Mouse (Mus musculus) neural tube, embryonic 12.5 days (tissue): ENCODE data around the gene Txndc2. TPM values are rescaled to one million over a fixed set of nuclear protein-coding genes. Genes with fewer than 3 reads are reported as not detected.

Experiments used
- ATAC-seq: fragments of 200-750 bp; cut with Nextera tagmentation; 2 replicates; pipeline ENCODE4 v1.8.0; 2017; ENCODE audit warnings: low read depth, mild to moderate bottlenecking, moderate TSS enrichment, moderate library complexity; ENCODE audit not compliant: low FRiP score
- H3K27ac ChIP-seq: fragments of 300-500 bp; sonication (generic); 2 replicates; pipeline ENCODE4 v1.5.1; 2016
- H3K27me3 ChIP-seq: fragments of 300-500 bp; sonication (generic); replicated peaks from 2 replicates; pipeline ENCODE4 v1.6.1; 2016; ENCODE audit warnings: mild to moderate bottlenecking
- H3K36me3 ChIP-seq: fragments of 300-500 bp; sonication (generic); 2 replicates; pipeline ENCODE4 v1.6.1; 2016; ENCODE audit warnings: mild to moderate bottlenecking
- H3K4me1 ChIP-seq: fragments of 300-500 bp; sonication (generic); 2 replicates; pipeline ENCODE4 v1.6.1; 2016
- H3K4me2 ChIP-seq: fragments of 300-500 bp; sonication (generic); replicated peaks from 2 replicates; pipeline ENCODE4 v1.6.1; 2016; ENCODE audit warnings: mild to moderate bottlenecking
- H3K4me3 ChIP-seq: fragments of 300-500 bp; sonication (generic); 2 replicates; pipeline ENCODE4 v1.5.1; 2016
- H3K9ac ChIP-seq: fragments of 300-500 bp; sonication (generic); 2 replicates; pipeline ENCODE4 v1.6.1; 2016; ENCODE audit warnings: mild to moderate bottlenecking
- H3K9me3 ChIP-seq: fragments of 300-500 bp; sonication (generic); 2 replicates; pipeline ENCODE4 v1.6.1; 2016; ENCODE audit warnings: mild to moderate bottlenecking
- WGBS: fragments of 180-500 bp; shearing (Covaris S2); methylation state at CpG from one replicate; pipeline ENCODE4 v1.1.7; 2016; 5-methylcytosine and 5-hydroxymethylcytosine counted together
- polyA plus RNA-seq: library from polyadenylated mRNA; unstranded; fragments of >200 nt; fragmentation: Nextera tagmentation; extraction: Ambion mirVana; gene quantifications from 2 replicates; pipeline ENCODE4 v1.2.1, GENCODE M21; 2016

Txndc2 gene
- polyA plus RNA-seq, 1 experiment from 2014 or later, result 0.30 TPM

DNA sequence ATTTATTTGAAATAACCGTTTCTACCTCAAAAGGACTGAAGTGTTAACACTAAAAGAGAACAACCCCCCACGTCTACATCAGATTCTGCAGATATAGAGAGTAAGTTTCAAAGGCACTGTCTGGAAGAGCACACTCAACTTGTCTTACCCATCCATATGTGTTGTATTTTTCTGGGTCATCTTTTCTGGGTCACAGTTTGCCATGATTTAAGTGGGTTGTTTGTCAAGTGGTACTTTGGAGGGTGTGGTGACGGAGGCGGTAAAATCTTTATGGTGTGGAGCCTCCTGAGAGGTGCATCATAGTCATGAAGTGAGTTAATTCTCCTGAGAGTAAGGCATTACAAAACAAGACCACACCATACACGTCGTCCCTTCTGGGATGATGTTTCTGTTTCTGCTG, 16.4 kb downstream of the Txndc2 start:
- no peak for ATAC-seq

DNA sequence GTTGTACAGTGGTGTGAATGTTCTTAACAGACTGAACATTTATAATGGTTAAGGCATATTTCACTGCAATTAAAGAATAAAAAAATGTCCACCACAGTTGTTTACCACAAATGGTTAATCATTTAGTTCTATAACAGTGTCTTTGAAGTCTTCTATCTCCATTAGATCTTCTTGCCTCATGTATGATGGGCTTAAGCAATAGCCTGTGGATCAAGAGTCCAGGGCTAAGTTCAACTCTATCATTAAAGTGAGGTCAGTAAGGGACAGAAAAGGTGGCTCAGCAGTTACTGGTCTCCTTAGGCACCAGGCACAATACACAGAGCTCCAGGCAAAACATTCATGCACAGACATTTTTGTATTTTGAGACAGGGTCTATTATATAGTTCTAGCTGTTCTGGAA, 18.8 kb downstream of the Txndc2 start:
- H3K4me3 ChIP-seq, result no peak overlapping the region
- H3K9me3 ChIP-seq, result no peaks in the 10 kb centered on the region
- H3K4me2 ChIP-seq, result no peak overlapping the region
- ATAC-seq, result no peak
- H3K4me1 ChIP-seq, result no peaks in the 10 kb centered on the region
- no peaks in the 10 kb centered on the region for H3K27me3 ChIP-seq
- H3K9ac ChIP-seq, result no peak overlapping the region
- H3K36me3 ChIP-seq, result no peaks in the 10 kb centered on the region
- no peak overlapping the region for H3K27ac ChIP-seq

More for the DNA sequence above, 16.4 kb downstream of the Txndc2 start:
- Histone ChIP-seq H3K9ac (no peak overlapping the region), H3K27ac (no peak overlapping the region), H3K4me3 (no peak overlapping the region), H3K9me3 (no peaks in the 10 kb centered on the region), H3K36me3 (no peaks in the 10 kb centered on the region), H3K27me3 (no peaks in the 10 kb centered on the region), H3K4me1 (no peaks in the 10 kb centered on the region), H3K4me2 (no peak overlapping the region)
- 84% methylated on average over 6 of the region's 6 CpGs for WGBS

DNA sequence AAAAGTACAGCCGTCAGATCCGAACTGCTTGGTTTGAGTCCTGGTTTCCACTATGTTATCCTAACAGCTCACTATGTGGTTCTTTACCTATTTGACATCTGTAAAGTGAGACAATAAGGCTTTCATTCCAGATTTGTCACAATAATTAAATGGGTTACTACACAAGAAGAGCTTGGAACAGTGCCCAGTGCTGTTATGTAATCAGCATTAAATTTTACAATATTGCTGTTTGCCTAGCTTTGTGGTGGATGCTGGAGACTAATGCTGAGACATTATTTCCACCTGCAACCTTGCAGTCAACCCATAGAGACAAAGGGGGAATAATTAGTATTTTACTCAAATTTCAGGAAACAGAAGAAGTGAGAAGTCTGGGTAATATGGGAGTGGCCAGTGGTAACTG, 23.5 kb downstream of the Txndc2 start:
- Histone ChIP-seq H3K9ac (no peak overlapping the region), H3K4me1 (no peaks in the 10 kb centered on the region; the same call in 1 of the 2 replicates), H3K4me2 (no peak overlapping the region), H3K27ac (no peak overlapping the region), H3K36me3 (no peaks in the 10 kb centered on the region), H3K27me3 (no peaks in the 10 kb centered on the region), H3K9me3 (no peaks in the 10 kb centered on the region), H3K4me3 (no peak overlapping the region)
- ATAC-seq, result no peak
- 89% methylated on average over 2 of the region's 2 CpGs for WGBS

DNA sequence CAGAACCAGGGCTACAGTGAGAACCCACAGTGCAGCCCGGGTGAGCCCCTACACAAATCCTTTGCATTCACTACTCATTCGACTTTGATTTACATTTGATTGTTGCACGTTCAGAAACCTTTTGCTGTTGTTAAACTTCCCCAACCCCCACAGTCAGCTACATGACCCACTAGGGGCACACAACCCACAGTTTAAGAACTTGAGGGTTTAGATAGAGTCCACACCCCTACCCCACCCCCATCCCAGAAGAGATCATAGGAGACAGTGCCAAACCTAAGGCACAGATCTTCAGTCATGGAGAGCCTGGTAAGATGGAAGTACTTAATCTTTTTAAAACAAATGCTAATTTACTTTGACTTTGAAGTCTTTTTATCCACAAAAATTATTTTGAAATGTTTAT, 26.3 kb downstream of the Txndc2 start:
- H3K36me3 ChIP-seq, result no peaks in the 10 kb centered on the region
- H3K4me3 ChIP-seq, result no peak overlapping the region
- no peaks in the 10 kb centered on the region for H3K27me3 ChIP-seq
- no peak overlapping the region for H3K27ac ChIP-seq
- ATAC-seq, result no peak
- no peaks in the 10 kb centered on the region for H3K9me3 ChIP-seq
- H3K9ac ChIP-seq, result no peak overlapping the region
- peaks cover 10% of the 10 kb centered on the region for H3K4me1 ChIP-seq
- 34% methylated on average over 3 of the region's 3 CpGs for WGBS
- no peak overlapping the region for H3K4me2 ChIP-seq

DNA sequence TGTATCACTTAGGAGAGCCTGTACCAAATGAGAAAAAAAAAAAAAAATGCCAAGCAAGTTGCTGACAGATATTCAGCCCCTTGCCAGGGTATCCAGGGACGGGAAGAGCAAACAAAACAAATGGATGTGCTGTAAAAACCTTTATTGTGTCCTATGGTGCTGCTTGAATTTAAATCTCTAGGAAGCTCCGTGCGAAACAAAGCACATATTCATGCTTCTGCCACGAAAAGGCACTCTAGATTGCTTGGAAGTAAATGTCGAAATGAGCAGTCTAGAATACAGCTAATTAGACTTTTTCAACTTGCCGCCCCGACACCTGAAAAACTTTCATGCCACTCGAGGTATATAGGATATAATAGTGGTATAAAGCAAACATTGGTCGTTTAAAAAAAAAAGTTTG, 27.5 kb downstream of the Txndc2 start:
- Histone ChIP-seq H3K27me3 (no peaks in the 10 kb centered on the region), H3K4me1 (peaks cover 19% of the 10 kb centered on the region), H3K27ac (peak overlapping the region; percentile 99), H3K36me3 (no peaks in the 10 kb centered on the region), H3K4me2 (peak overlapping the region; percentile 79), H3K4me3 (peak overlapping the region; percentile 96), H3K9ac (peak overlapping the region; percentile 96), H3K9me3 (no peaks in the 10 kb centered on the region)
- no peak for ATAC-seq
- WGBS, result under 1% methylated on average over 9 of the region's 9 CpGs

DNA sequence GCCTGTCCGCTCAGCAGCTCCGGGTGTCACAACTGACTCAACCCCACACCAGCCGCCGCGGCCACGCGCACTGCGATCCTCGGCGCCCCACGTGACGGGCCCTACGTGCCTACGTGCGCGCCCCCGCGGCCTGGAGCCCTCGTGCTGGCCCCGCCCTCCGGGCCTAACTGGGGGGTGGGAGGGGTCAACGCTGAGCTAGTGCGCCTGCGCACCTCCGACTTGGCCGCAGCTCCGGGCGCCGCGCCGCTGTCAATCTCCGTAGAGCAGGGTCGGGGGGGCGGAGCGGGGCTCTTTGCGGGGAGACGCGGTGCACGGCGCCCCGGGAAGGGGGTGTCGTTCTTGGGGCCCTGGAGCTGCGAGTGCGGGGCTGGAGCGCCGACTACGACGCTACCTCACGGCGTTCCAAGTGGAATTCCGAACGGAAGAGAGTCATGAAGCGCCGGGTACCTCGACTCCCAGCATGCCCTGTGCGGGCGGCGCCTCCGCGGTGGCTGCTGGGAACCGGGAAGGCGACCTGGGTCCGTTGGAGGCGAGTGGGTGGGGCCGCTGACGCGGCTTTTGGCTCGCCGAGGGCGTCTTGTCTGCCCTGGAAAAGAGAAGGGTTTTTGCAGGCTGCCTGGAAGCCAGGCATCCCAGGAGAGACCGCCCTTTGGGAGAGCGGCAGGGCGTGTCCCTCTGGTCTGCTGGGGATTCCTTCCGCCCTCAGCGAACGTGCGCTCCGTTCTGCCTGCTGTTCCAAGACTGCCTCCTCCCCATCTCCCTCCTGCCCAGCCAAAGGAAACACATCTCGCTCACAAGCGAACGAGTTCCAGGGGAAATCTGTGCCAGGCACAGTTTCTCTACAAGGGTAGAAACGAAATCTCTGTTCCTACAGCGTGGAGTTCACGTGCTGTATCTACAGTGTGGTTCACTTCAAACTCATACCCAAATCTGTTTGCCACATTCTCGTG, 28.2 kb downstream of the Txndc2 start, which contains the start of gene Vapa:
Gene Vapa (minus strand): TSS at position 93 of the 950 bp plus-strand sequence.
- Histone ChIP-seq H3K4me2 (peak within 1 kb of the TSS; percentile 79), H3K9me3 (no peaks in the 10 kb centered on the region), H3K36me3 (no peaks in the 10 kb centered on the region), H3K27me3 (no peaks in the 10 kb centered on the region), H3K27ac (peak within 1 kb of the TSS; percentile 99), H3K4me3 (peak within 1 kb of the TSS; percentile 96), H3K9ac (peak within 1 kb of the TSS; percentile 96), H3K4me1 (peaks cover 26% of the 10 kb centered on the region)
- peak; percentile 92 for ATAC-seq
- under 1% methylated on average over 85 of the region's 85 CpGs for WGBS

DNA sequence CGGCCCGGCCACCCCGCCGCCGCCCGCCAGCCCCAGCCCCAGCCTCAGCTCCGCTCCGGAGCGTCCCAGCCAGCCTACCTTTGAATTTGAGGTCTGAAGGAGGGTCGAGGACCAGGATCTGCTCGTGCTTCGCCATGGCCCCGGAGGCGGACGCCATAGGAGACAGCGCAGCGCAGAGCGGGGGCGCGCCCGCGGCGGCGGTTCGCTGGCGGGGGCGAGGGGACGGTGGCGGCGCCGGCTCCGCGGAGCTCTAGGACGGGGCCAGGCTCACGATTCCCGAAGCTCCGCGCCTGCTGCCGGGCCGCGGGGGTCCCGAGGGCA, 28.9 kb downstream of the Txndc2 start:
- Histone ChIP-seq H3K36me3 (no peaks in the 10 kb centered on the region), H3K4me1 (peaks cover 29% of the 10 kb centered on the region), H3K4me3 (peak overlapping the region; percentile 96), H3K27ac (peak overlapping the region; percentile 99), H3K4me2 (peak overlapping the region; percentile 79), H3K9me3 (no peaks in the 10 kb centered on the region), H3K9ac (peak overlapping the region; percentile 96), H3K27me3 (no peaks in the 10 kb centered on the region)
- ATAC-seq, result peak; percentile 71
- under 1% methylated on average over 42 of the region's 42 CpGs for WGBS

DNA sequence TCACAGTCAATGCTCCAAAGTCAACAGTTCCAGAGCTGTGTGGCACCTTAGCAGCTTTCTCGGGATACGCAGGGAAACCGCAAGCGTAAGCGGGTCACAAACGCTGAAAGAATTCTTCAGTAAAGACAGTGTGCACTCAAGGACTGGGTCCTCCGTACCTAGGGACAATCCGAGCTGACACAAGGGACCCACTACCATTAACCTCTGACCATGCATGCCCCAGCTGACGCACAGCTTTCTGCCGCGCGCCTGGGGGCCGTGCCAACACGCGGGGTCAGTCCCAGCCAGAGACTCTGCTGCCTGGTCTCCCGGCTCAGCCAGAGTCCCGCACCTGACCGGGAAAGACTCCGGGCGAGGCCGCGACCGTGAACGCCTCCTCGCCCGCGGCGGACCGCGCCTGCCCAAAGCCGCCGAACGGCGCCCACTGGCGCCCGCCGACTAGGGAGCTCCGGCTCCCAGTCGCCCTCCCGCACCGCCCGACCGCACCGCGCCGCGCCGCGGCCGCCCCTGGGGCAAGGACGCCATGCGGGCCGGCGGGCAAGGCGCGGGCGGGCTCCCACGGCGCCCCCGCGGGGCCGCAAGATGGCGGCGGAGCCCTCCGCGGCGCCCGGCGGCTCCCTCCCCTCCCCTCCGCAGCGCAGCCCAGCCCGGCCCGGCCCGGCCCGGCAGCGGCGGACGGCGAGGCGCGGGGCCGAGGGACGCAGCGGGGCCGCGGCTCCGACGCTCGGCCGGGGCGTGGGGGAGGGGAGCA, 29.4 kb downstream of the Txndc2 start:
- Histone ChIP-seq H3K27ac (peak overlapping the region; percentile 99), H3K4me3 (peak overlapping the region; percentile 96), H3K4me1 (peaks cover 32% of the 10 kb centered on the region), H3K9me3 (no peaks in the 10 kb centered on the region), H3K36me3 (no peaks in the 10 kb centered on the region), H3K9ac (peak overlapping the region; percentile 96), H3K4me2 (peak overlapping the region; percentile 79), H3K27me3 (no peaks in the 10 kb centered on the region)
- peak; percentile 49 for ATAC-seq
- under 1% methylated on average over 42 of the region's 91 CpGs for WGBS

DNA sequence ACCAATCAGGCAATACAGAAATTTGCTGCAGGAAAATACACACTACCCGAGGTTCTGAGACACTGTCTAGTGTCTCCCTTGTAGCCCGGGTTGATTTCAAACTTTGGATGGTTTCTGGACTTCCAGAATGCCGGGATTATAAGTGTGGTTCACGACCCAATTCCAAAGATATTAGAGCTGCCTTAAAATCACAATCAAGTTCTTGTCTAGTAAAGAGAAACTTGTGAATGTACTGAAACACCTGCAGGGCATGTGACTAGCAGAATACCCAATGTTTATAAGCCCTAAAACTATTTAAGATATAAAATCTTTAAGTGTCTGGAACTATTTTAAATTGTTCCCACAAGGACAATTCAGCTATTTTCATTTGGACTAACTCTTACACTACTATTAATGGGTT, 30.2 kb downstream of the Txndc2 start:
- 0 out of 2 replicates have a peak overlapping the region, but pooled peaks have one; percentile 21 for H3K9ac ChIP-seq
- H3K27ac ChIP-seq, result no peak overlapping the region
- H3K4me2 ChIP-seq, result peak overlapping the region; percentile 79
- WGBS, result 14% methylated on average over 4 of the region's 4 CpGs
- H3K9me3 ChIP-seq, result no peaks in the 10 kb centered on the region
- H3K27me3 ChIP-seq, result no peaks in the 10 kb centered on the region
- H3K36me3 ChIP-seq, result no peaks in the 10 kb centered on the region
- H3K4me1 ChIP-seq, result peaks cover 32% of the 10 kb centered on the region
- peak overlapping the region; percentile 96 for H3K4me3 ChIP-seq
- ATAC-seq, result no peak

DNA sequence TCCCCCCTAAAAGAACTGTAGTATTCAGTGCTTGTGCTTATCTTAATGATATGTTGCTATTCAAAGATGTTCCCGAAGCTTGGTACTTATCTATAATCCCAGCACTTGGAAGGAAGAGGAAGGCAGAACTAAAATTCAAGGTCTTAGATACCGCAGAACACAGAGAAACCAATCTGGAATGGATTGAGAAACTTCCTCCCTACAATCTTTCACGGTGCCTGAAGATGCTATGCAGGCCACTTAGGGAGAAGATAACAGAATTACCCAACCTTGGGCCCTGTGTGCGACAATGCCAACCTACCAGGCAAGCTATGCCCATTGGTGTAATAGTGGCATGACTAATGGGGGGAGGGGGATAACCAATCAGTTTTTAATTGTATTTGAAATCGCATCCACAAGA, 33.2 kb downstream of the Txndc2 start:
- Histone ChIP-seq H3K27me3 (no peaks in the 10 kb centered on the region), H3K4me2 (no peak overlapping the region), H3K4me1 (peaks cover 32% of the 10 kb centered on the region), H3K4me3 (no peak overlapping the region), H3K9ac (no peak overlapping the region), H3K27ac (no peak overlapping the region), H3K9me3 (no peaks in the 10 kb centered on the region), H3K36me3 (no peaks in the 10 kb centered on the region)
- no peak for ATAC-seq
- WGBS, result 82% methylated on average over 5 of the region's 5 CpGs

DNA sequence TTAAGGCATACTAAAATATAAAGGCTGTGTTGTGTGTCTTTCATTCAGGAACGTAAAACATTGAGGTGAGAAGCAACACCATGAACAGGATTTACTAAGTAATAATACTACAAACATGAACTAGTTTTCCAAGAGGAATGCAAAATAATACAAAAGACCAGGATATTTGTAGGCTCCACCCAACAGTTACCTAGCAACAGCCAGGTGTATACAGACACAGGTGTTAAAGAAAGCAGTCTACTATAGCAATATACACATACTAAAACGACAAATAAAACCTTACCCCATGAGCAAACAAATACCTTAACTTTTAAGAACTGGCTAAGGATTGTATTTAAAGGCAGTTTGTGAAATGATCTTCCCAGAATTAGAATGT, 33.7 kb downstream of the Txndc2 start:
- Histone ChIP-seq H3K4me1 (peaks cover 32% of the 10 kb centered on the region), H3K9me3 (no peaks in the 10 kb centered on the region), H3K9ac (no peak overlapping the region), H3K4me2 (no peak overlapping the region), H3K4me3 (no peak overlapping the region), H3K36me3 (no peaks in the 10 kb centered on the region), H3K27me3 (no peaks in the 10 kb centered on the region), H3K27ac (no peak overlapping the region)
- no peak for ATAC-seq
- 77% methylated on average over 2 of the region's 2 CpGs for WGBS

DNA sequence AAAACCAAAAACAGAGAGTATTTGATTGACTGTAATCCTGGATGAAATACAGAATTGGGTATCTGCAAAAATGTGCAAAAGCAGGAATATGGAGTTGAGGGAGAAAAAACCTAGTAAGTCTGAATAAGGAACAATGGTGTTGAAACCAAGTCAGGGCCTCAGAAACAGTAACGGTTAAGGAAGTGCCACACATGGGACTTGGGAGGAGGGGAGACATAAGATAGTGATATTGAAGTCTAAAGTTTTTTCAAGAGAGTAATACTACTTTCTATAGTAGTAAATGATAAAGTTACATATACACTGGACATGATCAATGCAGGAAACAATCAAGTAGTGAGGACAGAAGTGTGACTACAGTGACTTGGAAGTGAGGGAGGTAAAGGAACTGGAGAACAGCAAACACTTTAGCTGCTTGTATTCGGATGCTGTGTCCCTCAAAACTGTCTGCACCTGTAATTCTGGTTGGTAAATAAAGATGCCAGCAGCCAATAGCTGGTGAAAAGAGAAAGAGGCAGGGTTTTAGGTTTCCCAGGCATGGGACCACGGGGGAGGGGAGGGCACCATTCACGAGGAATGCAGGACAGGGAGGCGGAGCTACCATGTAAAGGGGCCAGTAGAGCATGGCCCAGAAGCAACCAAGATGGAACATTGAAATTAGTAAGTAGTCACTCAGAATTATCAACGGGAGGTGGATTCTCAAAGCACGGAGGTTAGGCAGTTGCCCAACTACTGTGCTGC, 34.2 kb downstream of the Txndc2 start:
- 55% methylated on average over 7 of the region's 7 CpGs for WGBS
- H3K27ac ChIP-seq, result no peak overlapping the region
- ATAC-seq, result no peak
- H3K9ac ChIP-seq, result no peak overlapping the region
- H3K27me3 ChIP-seq, result no peaks in the 10 kb centered on the region
- H3K9me3 ChIP-seq, result no peaks in the 10 kb centered on the region
- H3K4me1 ChIP-seq, result peaks cover 32% of the 10 kb centered on the region
- no peaks in the 10 kb centered on the region for H3K36me3 ChIP-seq
- H3K4me2 ChIP-seq, result no peak overlapping the region
- H3K4me3 ChIP-seq, result no peak overlapping the region
